Mouse (Mus musculus) neural tube, embryonic 15.5 days (tissue): ENCODE results near the gene Spopl. TPM values are rescaled to one million over a fixed set of nuclear protein-coding genes. Genes with fewer than 3 reads are reported as not detected.
"Not testable (repeated sequence)": the region's sequence is repeated elsewhere in the genome, so short reads cannot be mapped to it uniquely, and the experiment has no call there.

Source experiments
- ATAC-seq: fragments of 200-750 bp; cut with Nextera tagmentation; 2 replicates; pipeline ENCODE4 v1.8.0; 2017; ENCODE audit warnings: mild to moderate bottlenecking, moderate TSS enrichment, moderate library complexity; ENCODE audit not compliant: low FRiP score
- H3K27ac ChIP-seq: fragments of 300-500 bp; sonication (generic); replicated peaks from 2 replicates; pipeline ENCODE4 v1.5.1; 2015; ENCODE audit warnings: mild to moderate bottlenecking, inconsistent platforms
- H3K27me3 ChIP-seq: fragments of 300-500 bp; sonication (generic); replicated peaks from 2 replicates; pipeline ENCODE4 v1.6.1; 2015; ENCODE audit warnings: inconsistent platforms
- H3K36me3 ChIP-seq: fragments of 300-500 bp; sonication (generic); 2 replicates; pipeline ENCODE4 v1.6.1; 2015; ENCODE audit warnings: inconsistent platforms
- H3K4me1 ChIP-seq: fragments of 300-500 bp; sonication (generic); 2 replicates; pipeline ENCODE4 v1.6.1; 2015; ENCODE audit warnings: inconsistent platforms
- H3K4me2 ChIP-seq: fragments of 300-500 bp; sonication (generic); 2 replicates; pipeline ENCODE4 v1.6.1; 2015; ENCODE audit warnings: inconsistent platforms, mild to moderate bottlenecking, moderate library complexity
- H3K4me3 ChIP-seq: fragments of 300-500 bp; sonication (generic); replicated peaks from 2 replicates; pipeline ENCODE4 v1.5.1; 2015; ENCODE audit warnings: mild to moderate bottlenecking, inconsistent platforms
- H3K9ac ChIP-seq: fragments of 300-500 bp; sonication (generic); replicated peaks from 2 replicates; pipeline ENCODE4 v1.6.1; 2015; ENCODE audit warnings: mild to moderate bottlenecking, inconsistent platforms
- H3K9me3 ChIP-seq: fragments of 300-500 bp; sonication (generic); replicated peaks from 2 replicates; pipeline ENCODE4 v1.6.1; 2016; ENCODE audit warnings: inconsistent platforms
- WGBS: fragments of 180-500 bp; shearing (Covaris S2); methylation state at CpG from one replicate; pipeline ENCODE4 v1.1.7; 2015; ENCODE audit warnings: mixed read lengths; 5-methylcytosine and 5-hydroxymethylcytosine counted together
- polyA plus RNA-seq: library from polyadenylated mRNA; unstranded; fragments of >200 nt; fragmentation: Nextera tagmentation; extraction: Ambion mirVana; gene quantifications from 2 replicates; pipeline ENCODE4 v1.2.1, GENCODE M21; 2015

The Spopl gene
- polyA plus RNA-seq = 6.5 and 8.9 TPM in 2 replicates

- no peaks in the 10 kb centered on the region for H3K36me3 ChIP-seq
- H3K27me3 ChIP-seq = peaks cover 12% of the 10 kb centered on the region
- H3K4me1 ChIP-seq = peaks cover 18% of the 10 kb centered on the region
- H3K27ac ChIP-seq = peak within 1 kb of the TSS; percentile 81
- H3K9ac ChIP-seq = peak within 1 kb of the TSS; percentile 98
- 3% methylated on average over 48 of the region's 58 CpGs for WGBS
- peak within 1 kb of the TSS; percentile 98 for H3K4me3 ChIP-seq
- peak; percentile 98 for ATAC-seq
- no peaks in the 10 kb centered on the region for H3K9me3 ChIP-seq
- H3K4me2 ChIP-seq = peak within 1 kb of the TSS; percentile 84
These were observed at the start of gene Spopl for GRCm38 (mm10) chr2:23571302-23572156. TSS of gene Spopl (minus strand) at chr2:23572106.

- H3K4me1 ChIP-seq = no peaks in the 10 kb centered on the region
- no peaks in the 10 kb centered on the region for H3K27me3 ChIP-seq
- no peak overlapping the region for H3K4me3 ChIP-seq
- no peak overlapping the region for H3K27ac ChIP-seq
- H3K4me2 ChIP-seq = no peak overlapping the region
- no peak for ATAC-seq
- H3K9me3 ChIP-seq = no peaks in the 10 kb centered on the region
- H3K9ac ChIP-seq = no peak overlapping the region
- no peaks in the 10 kb centered on the region for H3K36me3 ChIP-seq
These were observed 48.2 kb upstream of the Spopl start for GRCm38 (mm10) chr2:23620128-23620527.

GRCm38 (mm10) chr2:23617989-23618388 is 46.1 kb upstream of the Spopl start:
- Histone ChIP-seq H3K9ac (no peak overlapping the region), H3K4me1 (no peaks in the 10 kb centered on the region), H3K9me3 (no peaks in the 10 kb centered on the region), H3K27me3 (no peaks in the 10 kb centered on the region), H3K4me3 (no peak overlapping the region), H3K36me3 (no peaks in the 10 kb centered on the region), H3K4me2 (no peak overlapping the region), H3K27ac (no peak overlapping the region)
- ATAC-seq = no peak

- Histone ChIP-seq H3K9me3 (no peaks in the 10 kb centered on the region), H3K4me3 (no peak overlapping the region), H3K36me3 (no peaks in the 10 kb centered on the region), H3K27ac (no peak overlapping the region), H3K9ac (no peak overlapping the region), H3K4me1 (no peaks in the 10 kb centered on the region), H3K4me2 (no peak overlapping the region), H3K27me3 (no peaks in the 10 kb centered on the region)
- ATAC-seq = no peak
These were observed 33.5 kb upstream of the Spopl start for GRCm38 (mm10) chr2:23605391-23605790.

GRCm38 (mm10) chr2:23588769-23589168 is 16.9 kb upstream of the Spopl start:
- no peak overlapping the region for H3K4me2 ChIP-seq
- H3K27ac ChIP-seq = no peak overlapping the region
- H3K4me3 ChIP-seq = no peak overlapping the region
- H3K36me3 ChIP-seq = no peaks in the 10 kb centered on the region
- H3K27me3 ChIP-seq = no peaks in the 10 kb centered on the region
- no peaks in the 10 kb centered on the region for H3K9me3 ChIP-seq
- H3K9ac ChIP-seq = no peak overlapping the region
- no peaks in the 10 kb centered on the region for H3K4me1 ChIP-seq
- no peak for ATAC-seq
- 43% methylated on average over 2 of the region's 2 CpGs for WGBS

- ATAC-seq, H3K9ac ChIP-seq, H3K9me3 ChIP-seq, H3K36me3 ChIP-seq: not testable (repeated sequence)
- peaks cover 12% of the 10 kb centered on the region for H3K27me3 ChIP-seq
- peak overlapping the region; percentile 81; the same call in 1 of the 2 replicates for H3K27ac ChIP-seq
- 25% methylated on average over 4 of the region's 4 CpGs for WGBS
- H3K4me3 ChIP-seq = peak overlapping the region; percentile 98
- H3K4me2 ChIP-seq = peak overlapping the region; percentile 84
- peaks cover 18% of the 10 kb centered on the region for H3K4me1 ChIP-seq
These were observed 239 bp upstream of the Spopl start for GRCm38 (mm10) chr2:23572157-23572532.

- no peaks in the 10 kb centered on the region for H3K9me3 ChIP-seq
- no peak overlapping the region for H3K27ac ChIP-seq
- peak overlapping the region; percentile 98 for H3K4me3 ChIP-seq
- peaks cover 12% of the 10 kb centered on the region for H3K27me3 ChIP-seq
- WGBS = 78% methylated on average over 4 of the region's 4 CpGs
- H3K4me1 ChIP-seq = peaks cover 18% of the 10 kb centered on the region
- 0 out of 2 replicates have a peak overlapping the region, but pooled peaks have one; percentile 98 for H3K9ac ChIP-seq
- no peaks in the 10 kb centered on the region for H3K36me3 ChIP-seq
- no peak for ATAC-seq
- peak overlapping the region; percentile 84 for H3K4me2 ChIP-seq
These were observed 1.3 kb downstream of the Spopl start for GRCm38 (mm10) chr2:23570563-23570962.

- no peak overlapping the region for H3K9ac ChIP-seq
- no peak overlapping the region for H3K4me3 ChIP-seq
- no peak overlapping the region for H3K27ac ChIP-seq
- H3K27me3 ChIP-seq = peaks cover 3% of the 10 kb centered on the region
- peaks cover 18% of the 10 kb centered on the region for H3K4me1 ChIP-seq
- H3K9me3 ChIP-seq = no peaks in the 10 kb centered on the region
- 93% methylated on average over 1 of the region's 1 CpGs for WGBS
- H3K4me2 ChIP-seq = no peak overlapping the region
- ATAC-seq = no peak
- no peaks in the 10 kb centered on the region for H3K36me3 ChIP-seq
These were observed 3.1 kb downstream of the Spopl start for GRCm38 (mm10) chr2:23568775-23569174.

- Histone ChIP-seq H3K9ac (no peak overlapping the region), H3K4me2 (no peak overlapping the region), H3K4me1 (peaks cover 7% of the 10 kb centered on the region), H3K36me3 (no peaks in the 10 kb centered on the region), H3K27ac (no peak overlapping the region), H3K9me3 (no peaks in the 10 kb centered on the region), H3K4me3 (no peak overlapping the region), H3K27me3 (no peaks in the 10 kb centered on the region)
- no peak for ATAC-seq
- 92% methylated on average over 2 of the region's 2 CpGs for WGBS
These were observed 6.7 kb downstream of the Spopl start for GRCm38 (mm10) chr2:23565081-23565801.

GRCm38 (mm10) chr2:23562898-23563297 is 9.0 kb downstream of the Spopl start:
- no peak overlapping the region for H3K9ac ChIP-seq
- H3K4me2 ChIP-seq = no peak overlapping the region
- no peak overlapping the region for H3K4me3 ChIP-seq
- H3K9me3 ChIP-seq = no peaks in the 10 kb centered on the region
- whole genome bisulfite sequencing = 93% methylated on average over 3 of the region's 3 CpGs
- ATAC-seq = no peak
- H3K36me3 ChIP-seq = no peaks in the 10 kb centered on the region
- H3K27ac ChIP-seq = no peak overlapping the region
- H3K4me1 ChIP-seq = no peaks in the 10 kb centered on the region
- no peaks in the 10 kb centered on the region for H3K27me3 ChIP-seq

- Histone ChIP-seq H3K36me3 (no peaks in the 10 kb centered on the region), H3K9ac (no peak overlapping the region), H3K9me3 (no peaks in the 10 kb centered on the region), H3K4me3 (no peak overlapping the region), H3K27ac (no peak overlapping the region), H3K4me2 (no peak overlapping the region), H3K4me1 (no peaks in the 10 kb centered on the region), H3K27me3 (no peaks in the 10 kb centered on the region)
- ATAC-seq = no peak
- WGBS = 93% methylated on average over 2 of the region's 2 CpGs
These were observed 12.7 kb downstream of the Spopl start for GRCm38 (mm10) chr2:23559186-23559585.

GRCm38 (mm10) chr2:23551235-23551634 is 20.7 kb downstream of the Spopl start:
- H3K4me1 ChIP-seq = no peaks in the 10 kb centered on the region
- WGBS = 22% methylated on average over 1 of the region's 1 CpGs
- no peaks in the 10 kb centered on the region for H3K36me3 ChIP-seq
- H3K27ac ChIP-seq = no peak overlapping the region
- no peak overlapping the region for H3K4me2 ChIP-seq
- H3K9ac ChIP-seq = no peak overlapping the region
- H3K27me3 ChIP-seq = no peaks in the 10 kb centered on the region
- no peaks in the 10 kb centered on the region for H3K9me3 ChIP-seq
- no peak overlapping the region for H3K4me3 ChIP-seq
- no peak for ATAC-seq
